Mouse (Mus musculus) embryonic facial prominence, embryonic 15.5 days (tissue): ENCODE data around the gene Atxn7l1. TPM values are rescaled to one million over a fixed set of nuclear protein-coding genes. Genes with fewer than 3 reads are reported as not detected.

Source experiments
- ATAC-seq: fragments of 200-750 bp; cut with Nextera tagmentation; 2 replicates; pipeline ENCODE4 v1.8.0; 2017; ENCODE audit warnings: low read depth, moderate TSS enrichment; ENCODE audit not compliant: insufficient number of reproducible peaks, low FRiP score, low TSS enrichment
- H3K27ac ChIP-seq: fragments of 300-500 bp; sonication (generic); replicated peaks from 2 replicates; pipeline ENCODE4 v1.5.1; 2015; ENCODE audit warnings: mild to moderate bottlenecking, inconsistent platforms
- H3K27me3 ChIP-seq: fragments of 300-500 bp; sonication (generic); 2 replicates; pipeline ENCODE4 v1.6.1; 2015; ENCODE audit warnings: inconsistent platforms
- H3K36me3 ChIP-seq: fragments of 300-500 bp; sonication (generic); 2 replicates; pipeline ENCODE4 v1.6.1; 2015; ENCODE audit warnings: mild to moderate bottlenecking, inconsistent platforms
- H3K4me1 ChIP-seq: fragments of 300-500 bp; sonication (generic); 2 replicates; pipeline ENCODE4 v1.6.1; 2015; ENCODE audit warnings: inconsistent platforms
- H3K4me2 ChIP-seq: fragments of 300-500 bp; sonication (generic); replicated peaks from 2 replicates; pipeline ENCODE4 v1.6.1; 2015; ENCODE audit warnings: mild to moderate bottlenecking, inconsistent platforms
- H3K4me3 ChIP-seq: fragments of 300-500 bp; sonication (generic); replicated peaks from 2 replicates; pipeline ENCODE4 v1.5.1; 2015; ENCODE audit warnings: mild to moderate bottlenecking, inconsistent platforms
- H3K9ac ChIP-seq: fragments of 300-500 bp; sonication (generic); 2 replicates; pipeline ENCODE4 v1.6.1; 2015; ENCODE audit warnings: inconsistent platforms
- H3K9me3 ChIP-seq: fragments of 300-500 bp; sonication (generic); replicated peaks from 2 replicates; pipeline ENCODE4 v1.6.1; 2016; ENCODE audit warnings: inconsistent platforms
- WGBS: fragments of 180-500 bp; shearing (Covaris S2); methylation state at CpG from one replicate; pipeline ENCODE4 v1.1.7; 2015; 5-methylcytosine and 5-hydroxymethylcytosine counted together
- polyA plus RNA-seq: library from polyadenylated mRNA; unstranded; fragments of >200 nt; fragmentation: Nextera tagmentation; extraction: Ambion mirVana; gene quantifications from 2 replicates; pipeline ENCODE4 v1.2.1, GENCODE M21; 2015

Gene Atxn7l1
- polyA plus RNA-seq, 1 experiment from 2014 or later: 14.9 TPM

DNA sequence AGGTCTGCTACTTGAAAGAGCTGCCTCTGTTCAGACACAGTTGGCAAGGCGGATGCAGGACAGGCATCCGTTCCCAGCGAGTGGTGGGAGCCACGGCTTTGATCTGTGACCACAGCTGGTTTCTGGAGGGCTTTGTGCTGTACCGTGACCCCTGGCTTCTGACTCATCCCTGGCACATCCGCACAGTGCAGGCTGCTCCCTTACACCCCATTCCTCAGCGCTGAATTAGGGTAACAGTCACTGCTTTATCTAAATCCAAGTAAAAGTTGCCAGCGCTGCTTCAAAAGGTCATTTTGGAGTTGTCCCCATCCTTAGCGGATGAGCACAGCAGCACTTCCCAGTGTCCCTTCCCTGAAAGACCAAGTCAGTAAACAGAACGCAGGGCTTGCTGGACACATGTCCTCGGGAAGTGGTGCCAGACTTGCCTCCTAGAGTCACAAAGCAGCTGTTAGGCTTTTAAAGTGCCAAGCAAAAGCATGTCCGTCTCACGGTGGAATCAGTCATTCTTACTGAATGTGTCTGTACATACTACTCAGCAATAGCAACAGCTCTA, 88.4 kb downstream of the Atxn7l1 start:
- Histone ChIP-seq H3K27me3 (no peaks in the 10 kb centered on the region), H3K4me2 (no peak overlapping the region), H3K9ac (no peak overlapping the region), H3K27ac (0 out of 2 replicates have a peak overlapping the region, but pooled peaks have one; percentile 48), H3K4me3 (no peak overlapping the region), H3K9me3 (no peaks in the 10 kb centered on the region), H3K4me1 (peaks cover 11% of the 10 kb centered on the region), H3K36me3 (no peaks in the 10 kb centered on the region)
- peak; percentile 69; the same call in 1 of the 2 replicates for ATAC-seq
- 51% methylated on average over 13 of the region's 13 CpGs for WGBS

DNA sequence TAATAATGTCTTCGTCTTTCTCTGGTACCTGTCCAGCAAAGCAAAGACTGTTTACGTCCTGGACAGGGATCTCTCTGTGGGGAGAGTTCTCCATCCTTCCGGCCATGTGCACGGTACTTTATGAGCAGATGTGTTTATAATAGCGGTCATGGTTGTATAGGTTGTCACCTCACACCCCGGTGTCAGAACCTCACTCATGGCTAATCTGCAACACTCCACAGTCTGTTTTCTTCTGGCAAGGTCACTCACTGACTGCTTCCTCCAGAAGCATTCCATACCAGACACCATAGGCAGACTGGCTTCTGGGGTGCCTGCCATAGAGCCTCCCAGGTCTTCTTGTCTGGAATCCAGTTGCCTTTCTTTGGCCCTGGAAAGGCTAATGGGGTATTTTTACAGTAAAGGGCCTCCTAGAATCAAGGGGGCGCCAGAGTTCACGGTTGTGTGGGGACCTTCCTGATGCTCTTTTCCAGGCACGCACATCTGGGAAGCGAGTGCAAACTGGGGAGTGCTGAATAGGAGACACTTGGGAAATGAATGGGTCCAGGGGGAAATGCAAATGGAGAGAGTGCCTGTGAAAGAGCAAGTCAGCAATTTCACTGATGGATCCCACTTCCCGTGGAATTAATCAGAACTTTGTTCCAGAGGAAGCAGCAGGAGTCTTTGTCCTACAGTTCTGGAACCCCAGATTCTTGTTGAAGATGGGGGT, 89.0 kb downstream of the Atxn7l1 start:
- Histone ChIP-seq H3K4me3 (no peak overlapping the region), H3K4me1 (peaks cover 11% of the 10 kb centered on the region), H3K9me3 (no peaks in the 10 kb centered on the region), H3K4me2 (no peak overlapping the region), H3K36me3 (no peaks in the 10 kb centered on the region), H3K9ac (no peak overlapping the region), H3K27ac (no peak overlapping the region), H3K27me3 (no peaks in the 10 kb centered on the region)
- no peak; the same call in 1 of the 2 replicates for ATAC-seq
- WGBS: 81% methylated on average over 11 of the region's 11 CpGs

DNA sequence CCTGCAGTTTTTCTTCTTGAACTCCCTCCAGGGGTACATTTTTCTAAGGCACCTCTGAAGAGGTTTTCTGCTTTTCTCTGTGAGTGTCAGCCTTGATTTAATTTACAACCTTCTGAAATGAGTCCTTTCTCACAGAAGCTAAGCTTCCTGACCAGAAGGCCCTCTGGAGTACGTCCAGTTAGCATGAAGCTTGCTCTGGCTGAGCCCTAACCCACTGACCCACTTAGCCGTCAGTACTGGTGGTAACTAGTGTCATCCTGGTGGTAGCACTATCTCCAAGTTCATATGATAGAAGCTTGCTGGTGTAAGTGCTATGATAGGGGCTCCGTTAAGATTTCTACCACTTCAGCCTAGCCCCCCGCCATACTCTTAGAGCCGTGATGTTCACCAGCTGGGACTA, 89.6 kb downstream of the Atxn7l1 start:
- no peak overlapping the region for H3K4me3 ChIP-seq
- H3K9ac ChIP-seq: no peak overlapping the region
- no peak for ATAC-seq
- H3K36me3 ChIP-seq: no peaks in the 10 kb centered on the region
- H3K27me3 ChIP-seq: no peaks in the 10 kb centered on the region
- no peak overlapping the region for H3K27ac ChIP-seq
- H3K4me1 ChIP-seq: peaks cover 11% of the 10 kb centered on the region
- no peaks in the 10 kb centered on the region for H3K9me3 ChIP-seq
- no peak overlapping the region for H3K4me2 ChIP-seq
- 93% methylated on average over 5 of the region's 5 CpGs for WGBS

DNA sequence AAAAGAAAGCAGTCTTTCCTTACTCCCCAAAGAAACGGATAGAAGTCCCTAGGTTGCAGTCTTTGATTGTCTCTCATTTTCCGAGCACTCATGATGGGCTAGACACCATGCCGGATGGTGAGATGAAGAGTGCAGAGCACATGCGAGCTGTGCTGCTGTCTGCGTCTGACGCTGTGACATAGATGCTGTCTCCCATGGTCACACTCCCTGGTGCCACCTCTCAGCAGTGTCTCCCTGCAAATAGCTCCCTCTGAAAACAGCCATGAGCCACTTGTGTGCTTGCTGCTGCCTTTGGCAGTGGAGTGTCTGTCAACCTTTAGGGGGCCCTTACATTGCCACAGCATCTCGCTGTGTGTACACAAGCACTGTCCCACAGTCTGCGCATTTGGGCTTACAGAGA, 95.2 kb downstream of the Atxn7l1 start:
- 84% methylated on average over 8 of the region's 8 CpGs for WGBS

DNA sequence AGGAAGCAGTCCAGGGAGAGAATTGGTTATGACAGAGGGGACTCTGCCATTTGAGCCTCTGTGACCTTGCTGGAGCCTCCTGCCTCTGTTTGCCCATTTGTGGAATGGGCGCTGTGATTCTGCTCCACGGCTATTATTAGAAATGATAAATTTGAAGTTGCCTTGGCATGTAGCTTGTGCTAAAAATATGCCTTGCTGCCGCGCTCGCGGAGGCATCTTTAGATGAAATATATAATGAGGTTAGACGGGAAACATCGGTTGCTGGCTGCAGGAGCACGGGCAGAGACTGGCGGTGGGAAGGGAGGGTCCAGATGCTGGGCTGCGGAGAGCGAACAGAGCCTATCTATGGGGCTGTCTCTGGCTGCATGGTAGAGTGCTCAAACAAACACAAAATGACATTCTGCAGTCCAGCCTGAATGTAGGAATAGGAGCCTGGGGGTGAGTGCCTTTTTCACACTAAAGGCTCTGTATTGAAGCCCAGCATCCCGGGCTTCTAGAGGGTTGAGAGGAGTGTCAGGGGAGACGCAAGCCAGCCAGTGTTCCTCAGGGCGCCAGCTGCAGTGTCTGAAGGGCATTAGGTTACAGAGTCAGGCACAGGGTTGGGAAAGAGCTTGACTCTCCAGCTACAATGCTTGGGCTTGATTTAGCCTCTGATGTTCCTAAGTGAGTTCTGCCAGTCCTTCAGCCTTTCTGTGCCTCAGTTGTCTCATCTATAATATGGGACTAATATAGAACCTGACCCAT, 96.8 kb downstream of the Atxn7l1 start:
- Histone ChIP-seq H3K27ac (peak overlapping the region; percentile 63), H3K4me1 (peaks cover 31% of the 10 kb centered on the region), H3K9me3 (no peaks in the 10 kb centered on the region), H3K36me3 (no peaks in the 10 kb centered on the region), H3K4me3 (no peak overlapping the region), H3K4me2 (peak overlapping the region; percentile 12), H3K9ac (no peak overlapping the region), H3K27me3 (no peaks in the 10 kb centered on the region)
- 32% methylated on average over 15 of the region's 15 CpGs for WGBS
- 0 out of 2 replicates have a peak, but pooled peaks have one; percentile 65 for ATAC-seq

More for the DNA sequence above, 95.2 kb downstream of the Atxn7l1 start:
- H3K4me2 ChIP-seq: no peak overlapping the region
- ATAC-seq: no peak
- no peaks in the 10 kb centered on the region for H3K27me3 ChIP-seq
- no peaks in the 10 kb centered on the region for H3K9me3 ChIP-seq
- no peak overlapping the region for H3K9ac ChIP-seq
- no peak overlapping the region for H3K4me3 ChIP-seq
- H3K36me3 ChIP-seq: no peaks in the 10 kb centered on the region
- H3K27ac ChIP-seq: no peak overlapping the region
- peaks cover 31% of the 10 kb centered on the region for H3K4me1 ChIP-seq

DNA sequence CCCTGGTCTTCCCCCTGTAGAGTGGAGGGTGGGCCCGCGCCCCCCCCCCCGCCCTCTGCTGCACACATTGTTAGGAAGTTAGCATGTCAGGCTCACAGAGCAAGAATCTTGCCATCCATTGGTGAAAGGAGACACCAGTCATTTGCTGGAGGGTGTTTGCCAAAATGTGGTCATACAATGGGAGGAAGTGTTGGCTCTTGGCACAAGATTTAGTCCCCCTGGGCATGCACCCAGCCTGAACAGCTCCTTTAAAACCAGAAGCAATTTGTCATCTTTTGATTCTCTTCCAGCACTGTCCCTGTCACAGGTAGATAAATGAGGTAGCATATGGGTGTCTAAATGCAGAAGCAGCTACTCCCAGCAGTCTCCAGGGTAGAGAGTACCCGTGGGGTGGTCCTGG, 98.0 kb downstream of the Atxn7l1 start:
- Histone ChIP-seq H3K4me3 (no peak overlapping the region), H3K9me3 (no peaks in the 10 kb centered on the region), H3K27ac (no peak overlapping the region), H3K4me2 (no peak overlapping the region), H3K4me1 (peaks cover 31% of the 10 kb centered on the region), H3K9ac (no peak overlapping the region), H3K36me3 (no peaks in the 10 kb centered on the region), H3K27me3 (no peaks in the 10 kb centered on the region)
- ATAC-seq: no peak
- 64% methylated on average over 4 of the region's 4 CpGs for WGBS

DNA sequence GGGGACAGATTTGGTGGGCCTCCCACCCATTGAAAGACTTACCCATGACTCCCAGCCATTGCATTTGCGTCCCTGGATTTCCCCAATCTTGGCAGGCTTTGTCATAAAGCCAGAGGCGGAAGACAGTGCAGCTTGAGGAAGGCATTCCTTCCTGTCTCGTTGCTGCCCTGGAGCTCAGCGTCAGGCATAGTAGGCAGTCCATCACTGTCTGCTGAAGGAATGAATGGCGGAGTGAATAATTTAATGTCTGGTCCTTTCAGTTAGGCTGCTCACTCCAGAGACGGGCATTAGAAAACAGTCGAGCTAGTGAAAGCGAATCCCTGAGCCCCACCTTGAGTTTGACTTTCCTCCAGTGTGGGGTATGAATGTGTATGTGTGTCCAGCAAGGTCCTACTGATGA, 99.4 kb downstream of the Atxn7l1 start:
- peaks cover 31% of the 10 kb centered on the region for H3K4me1 ChIP-seq
- no peaks in the 10 kb centered on the region for H3K9me3 ChIP-seq
- ATAC-seq: no peak
- no peak overlapping the region for H3K4me3 ChIP-seq
- no peak overlapping the region for H3K4me2 ChIP-seq
- no peaks in the 10 kb centered on the region for H3K27me3 ChIP-seq
- 68% methylated on average over 8 of the region's 8 CpGs for WGBS
- H3K9ac ChIP-seq: no peak overlapping the region
- H3K27ac ChIP-seq: no peak overlapping the region
- H3K36me3 ChIP-seq: no peaks in the 10 kb centered on the region

DNA sequence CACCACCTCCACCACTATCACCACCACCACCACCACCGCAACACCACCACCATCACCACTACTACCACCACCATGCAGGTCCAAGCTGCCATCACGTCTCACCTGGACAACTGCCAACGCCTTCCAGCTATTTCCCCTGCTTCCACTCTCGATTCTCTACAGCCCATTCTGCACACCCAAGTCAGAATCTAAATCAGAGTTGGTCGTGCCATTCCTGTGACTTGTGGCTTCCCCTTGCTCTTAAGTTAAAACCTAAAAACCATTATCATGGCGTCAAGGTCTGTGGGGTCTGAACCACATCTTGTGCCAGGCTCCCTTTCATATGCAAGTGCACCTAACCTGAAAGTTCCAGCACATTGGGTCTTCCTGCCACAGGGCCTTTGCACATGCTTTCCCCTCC, 102.7 kb downstream of the Atxn7l1 start:
- Histone ChIP-seq H3K27ac (no peak overlapping the region), H3K27me3 (no peaks in the 10 kb centered on the region), H3K9me3 (no peaks in the 10 kb centered on the region), H3K4me2 (no peak overlapping the region), H3K4me3 (no peak overlapping the region), H3K9ac (no peak overlapping the region), H3K4me1 (peaks cover 18% of the 10 kb centered on the region), H3K36me3 (no peaks in the 10 kb centered on the region)
- 84% methylated on average over 6 of the region's 6 CpGs for WGBS
- no peak for ATAC-seq

DNA sequence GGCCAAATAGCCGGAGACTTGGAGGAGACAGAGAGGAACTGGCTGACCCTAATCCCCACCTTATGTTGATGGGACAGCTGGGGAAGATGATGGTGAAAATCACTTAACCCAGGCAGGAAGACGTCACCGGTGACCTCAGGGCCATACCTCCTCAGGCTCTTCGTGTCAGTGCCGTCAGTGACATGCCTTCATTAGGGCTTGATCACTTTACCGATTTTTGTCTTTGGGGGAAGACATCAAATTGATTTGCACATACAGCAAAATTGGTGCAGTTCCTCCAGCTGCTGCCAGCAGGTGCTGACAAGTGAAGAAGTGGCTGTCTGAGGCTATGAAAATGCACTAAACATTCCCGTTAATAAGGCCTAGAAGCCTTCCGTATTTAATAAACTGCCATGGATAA, 103.9 kb downstream of the Atxn7l1 start:
- Histone ChIP-seq H3K9ac (no peak overlapping the region), H3K4me2 (no peak overlapping the region), H3K27ac (no peak overlapping the region), H3K4me1 (peaks cover 10% of the 10 kb centered on the region; the same call in 1 of the 2 replicates), H3K36me3 (no peaks in the 10 kb centered on the region), H3K4me3 (no peak overlapping the region), H3K9me3 (no peaks in the 10 kb centered on the region), H3K27me3 (no peaks in the 10 kb centered on the region)
- no peak for ATAC-seq
- WGBS: 62% methylated on average over 8 of the region's 8 CpGs

DNA sequence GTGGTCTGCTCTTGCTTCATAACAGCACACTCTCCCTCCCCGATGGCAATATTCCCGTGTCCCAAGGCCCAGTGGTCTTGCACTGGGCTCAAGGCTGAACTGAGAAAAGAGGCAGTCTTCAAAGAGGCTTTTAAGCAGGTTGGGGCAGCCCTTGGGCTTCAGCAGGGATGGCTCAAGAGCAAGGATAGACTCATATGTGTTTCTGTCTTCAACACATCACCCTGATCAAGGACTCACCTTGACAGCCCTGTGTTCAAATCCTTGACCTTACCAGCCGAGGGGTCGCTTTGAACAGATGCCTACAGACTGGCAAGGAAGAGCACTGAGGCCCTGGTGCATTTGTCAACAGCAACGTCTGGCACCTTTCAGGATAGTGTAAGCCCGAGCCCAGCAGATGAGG, 105.1 kb downstream of the Atxn7l1 start:
- no peak overlapping the region for H3K4me2 ChIP-seq
- H3K4me1 ChIP-seq: peaks cover 10% of the 10 kb centered on the region; the same call in 1 of the 2 replicates
- H3K36me3 ChIP-seq: no peaks in the 10 kb centered on the region
- no peaks in the 10 kb centered on the region for H3K9me3 ChIP-seq
- H3K9ac ChIP-seq: no peak overlapping the region
- H3K27me3 ChIP-seq: no peaks in the 10 kb centered on the region
- 79% methylated on average over 6 of the region's 6 CpGs for WGBS
- ATAC-seq: no peak
- H3K4me3 ChIP-seq: no peak overlapping the region
- H3K27ac ChIP-seq: no peak overlapping the region

DNA sequence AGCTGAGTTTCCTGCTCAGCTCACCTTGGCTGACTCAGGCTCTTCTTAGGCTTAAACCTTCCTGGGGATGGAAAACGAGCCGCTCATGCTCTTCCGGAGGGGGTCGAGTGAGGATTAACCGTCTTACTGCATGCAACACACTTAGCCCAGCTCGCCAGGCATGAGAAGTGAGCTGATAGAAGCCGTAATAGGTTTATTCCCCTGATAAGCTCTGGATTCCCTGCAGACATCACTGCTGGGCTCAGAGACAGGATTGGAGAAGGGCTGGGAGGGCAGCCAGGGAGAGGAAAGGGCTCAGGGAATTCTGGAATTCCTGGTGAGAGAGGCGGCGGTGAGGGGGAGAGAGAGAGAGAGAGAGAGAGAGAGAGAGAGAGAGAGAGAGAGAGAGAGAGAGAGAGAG, 105.7 kb downstream of the Atxn7l1 start:
- 47% methylated on average over 9 of the region's 9 CpGs for WGBS
- H3K9me3 ChIP-seq: no peaks in the 10 kb centered on the region
- H3K9ac ChIP-seq: no peak overlapping the region
- H3K27ac ChIP-seq: no peak overlapping the region
- H3K4me3 ChIP-seq: no peak overlapping the region
- H3K4me2 ChIP-seq: no peak overlapping the region
- no peaks in the 10 kb centered on the region for H3K27me3 ChIP-seq
- peaks cover 10% of the 10 kb centered on the region; the same call in 1 of the 2 replicates for H3K4me1 ChIP-seq
- no peak for ATAC-seq
- H3K36me3 ChIP-seq: no peaks in the 10 kb centered on the region
